Mouse (Mus musculus) stomach, postnatal 0 days (tissue): ENCODE results near the gene Cwc25.

Experiments
- CTCF ChIP-seq: IDR thresholded peaks from 2 replicates; pipeline ENCODE4 v1.5.1; 2016; ENCODE audit warnings: antibody characterized with exemption, low read depth, mild to moderate bottlenecking, moderate library complexity
- EP300 ChIP-seq: optimal IDR thresholded peaks from 2 replicates; pipeline ENCODE3; 2016; ENCODE audit warnings: antibody characterized with exemption

DNA sequence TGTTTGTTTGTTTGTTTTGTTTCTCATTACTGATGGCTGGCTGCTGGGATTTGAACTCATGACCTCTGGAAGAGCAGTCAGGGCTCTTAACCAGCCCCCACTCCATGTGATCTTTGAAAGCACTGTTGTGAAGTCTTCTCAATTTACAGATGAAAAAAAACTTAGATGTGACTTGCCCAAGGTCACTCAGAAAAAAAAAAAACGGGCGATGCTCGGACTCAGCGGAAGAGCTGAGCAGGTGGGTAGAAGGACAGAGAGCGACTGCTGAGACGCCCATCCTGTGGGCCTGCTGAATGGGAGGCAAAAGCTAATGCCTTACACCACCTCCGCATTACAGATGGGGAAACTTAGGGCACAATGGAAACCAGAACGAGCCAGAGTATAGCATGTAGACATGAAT, 69.7 kb downstream of the Cwc25 start:
- no peak for TF ChIP-seq CTCF
- no peak for TF ChIP-seq EP300
